Mouse (Mus musculus) liver, embryonic 14.5 days (tissue): ENCODE data around the gene Cmc2. TPM values are rescaled to one million over a fixed set of nuclear protein-coding genes. Genes with fewer than 3 reads are reported as not detected.

Source experiments
- ATAC-seq: fragments of 200-750 bp; cut with Nextera tagmentation; 2 replicates; pipeline ENCODE4 v1.8.0; 2017; ENCODE audit warnings: moderate number of reproducible peaks, mild to moderate bottlenecking, moderate library complexity; ENCODE audit not compliant: insufficient read depth
- DNase-seq, 3 experiments: peaks; one replicate each; pipeline ENCODE4 v3.0.0-alpha.2; 2012 to 2013; ENCODE audit warnings: low read depth in 3 of 3, low spot score in 3 of 3
- H3K27ac ChIP-seq: fragments of 300-500 bp; sonication (generic); 2 replicates; pipeline ENCODE4 v1.5.1; 2014; ENCODE audit warnings: moderate library complexity, mild to moderate bottlenecking, control low read depth, inconsistent platforms
- H3K27me3 ChIP-seq: fragments of 300-500 bp; sonication (generic); 2 replicates; pipeline ENCODE4 v1.6.1; 2014; ENCODE audit warnings: mild to moderate bottlenecking, low read length, moderate library complexity; ENCODE audit not compliant: control insufficient read depth, insufficient read depth
- H3K36me3 ChIP-seq: fragments of 300-500 bp; sonication (generic); replicated peaks from 2 replicates; pipeline ENCODE4 v1.6.1; 2014; ENCODE audit warnings: low read depth; ENCODE audit not compliant: control insufficient read depth, insufficient read depth
- H3K4me1 ChIP-seq, 2 experiments: fragments of 200-500 bp in 1 of 2; fragments of 300-500 bp in 1 of 2; sonication (generic) in 1 of 2; replicated peaks; 2 replicates each; pipeline ENCODE4 v1.6.1; 2012 to 2014; ENCODE audit warnings: antibody characterized with exemption in 1 of 2, inconsistent platforms in 1 of 2, low read length in 1 of 2; ENCODE audit not compliant: control insufficient read depth in 2 of 2, insufficient read depth in 2 of 2
- H3K4me2 ChIP-seq: fragments of 300-500 bp; sonication (generic); 2 replicates; pipeline ENCODE4 v1.6.1; 2014; ENCODE audit warnings: low read depth, mild to moderate bottlenecking, control low read depth, moderate library complexity
- H3K4me3 ChIP-seq, 2 experiments: fragments of 200-500 bp in 1 of 2; fragments of 300-500 bp in 1 of 2; sonication (generic) in 1 of 2; 2 replicates each; pipeline ENCODE4 v1.5.1; 2012 to 2014; ENCODE audit warnings: low read depth in 2 of 2, low read length in 2 of 2, mild to moderate bottlenecking in 2 of 2, control low read depth in 1 of 2, inconsistent platforms in 1 of 2, moderate library complexity in 1 of 2; ENCODE audit not compliant: insufficient read depth in 1 of 2
- H3K9ac ChIP-seq: fragments of 300-500 bp; sonication (generic); replicated peaks from 2 replicates; pipeline ENCODE4 v1.6.1; 2014; ENCODE audit warnings: mild to moderate bottlenecking, control low read depth, moderate library complexity
- H3K9me3 ChIP-seq: fragments of 300-500 bp; sonication (generic); 2 replicates; pipeline ENCODE4 v1.6.1; 2016; ENCODE audit warnings: low read length, mixed read lengths; ENCODE audit not compliant: control insufficient read depth
- CTCF ChIP-seq: IDR thresholded peaks from 2 replicates; pipeline ENCODE4 v1.5.1; 2016; ENCODE audit warnings: antibody characterized with exemption, low read depth, control low read depth
- EP300 ChIP-seq: IDR thresholded peaks from 2 replicates; pipeline ENCODE4 v1.6.1; 2016; ENCODE audit warnings: antibody characterized with exemption, low read depth
- WGBS: fragments of 180-500 bp; shearing (Covaris S2); extraction: QIAGEN DNeasy Blood & Tissue Kit; methylation state at CpG from one replicate; pipeline ENCODE4 v1.1.7; 2014; ENCODE audit not compliant: insufficient replicate concordance; 5-methylcytosine and 5-hydroxymethylcytosine counted together
- polyA plus RNA-seq, 2 experiments: library from polyadenylated mRNA; depleted of rRNA in 1 of 2; stranded (reverse) in 1 of 2; unstranded in 1 of 2; fragments of >200 nt; fragmentation: Nextera tagmentation in 1 of 2; extraction: Ambion mirVana in 1 of 2; gene quantifications; 2 replicates each; pipeline versions ENCODE4 v1.2.1 to v1.2.3; 2012 to 2014

Cmc2 gene
- polyA plus RNA-seq (2012; rRNA removed), result 15.3 and 20.6 TPM in 2 replicates
- polyA plus RNA-seq (2014; fragmentation: Nextera tagmentation; extraction: Ambion mirVana), result 81.1 and 87.6 TPM in 2 replicates

- Histone ChIP-seq H3K36me3 (peaks cover 14% of the 10 kb centered on the region), H3K4me2 (peak within 1 kb of the TSS; percentile 94), H3K4me3 (peak within 1 kb of the TSS; percentile 89 to 95), H3K9me3 (no peaks in the 10 kb centered on the region), H3K9ac (peak within 1 kb of the TSS; percentile 92), H3K27me3 (no peaks in the 10 kb centered on the region), H3K27ac (peak within 1 kb of the TSS; percentile 89), H3K4me1 (peaks cover 14 to 17% of the 10 kb centered on the region in 2 experiments)
- ATAC-seq (peak; percentile 94), DNase-seq (peak; percentile 92)
- WGBS, result under 1% methylated on average over 57 of the region's 57 CpGs
- no peak for TF ChIP-seq CTCF
- TF ChIP-seq EP300, result peak; percentile 43; the same call in 1 of the 2 replicates
These were observed at the start of gene Cmc2, which contains the start of gene Cenpn for GRCm38 (mm10) chr8:116921337-116922059. Gene Cmc2 (minus strand): TSS chr8:116921455. Gene Cenpn (plus strand): TSS chr8:116921730.

- WGBS, result 81% methylated on average over 6 of the region's 6 CpGs
- ATAC-seq, result no peak
- H3K36me3 ChIP-seq, result no peaks in the 10 kb centered on the region
- H3K27me3 ChIP-seq, result no peaks in the 10 kb centered on the region
- H3K27ac ChIP-seq, result no peak overlapping the region
- DNase-seq, result no peak
- TF ChIP-seq EP300 (no peak), CTCF (no peak)
- no peak overlapping the region for H3K4me2 ChIP-seq
- H3K9me3 ChIP-seq, result no peaks in the 10 kb centered on the region
- H3K9ac ChIP-seq, result no peak overlapping the region
- no peak overlapping the region for H3K4me3 ChIP-seq
- H3K4me1 ChIP-seq, result no peaks in the 10 kb centered on the region
These were observed 48.3 kb upstream of the Cmc2 start for GRCm38 (mm10) chr8:116969531-116969930.

GRCm38 (mm10) chr8:116954415-116954814 is 33.2 kb upstream of the Cmc2 start:
- H3K4me1 ChIP-seq, result no peaks in the 10 kb centered on the region
- no peaks in the 10 kb centered on the region for H3K27me3 ChIP-seq
- ATAC-seq, result no peak
- no peak for DNase-seq
- H3K9ac ChIP-seq, result no peak overlapping the region
- WGBS, result 80% methylated on average over 9 of the region's 9 CpGs
- TF ChIP-seq EP300, result no peak
- TF ChIP-seq CTCF, result no peak
- H3K27ac ChIP-seq, result no peak overlapping the region
- H3K36me3 ChIP-seq, result peaks cover 10% of the 10 kb centered on the region
- no peak overlapping the region for H3K4me3 ChIP-seq
- H3K9me3 ChIP-seq, result no peaks in the 10 kb centered on the region
- H3K4me2 ChIP-seq, result no peak overlapping the region

GRCm38 (mm10) chr8:116952428-116952827 is 31.2 kb upstream of the Cmc2 start:
- WGBS, result 51% methylated on average over 8 of the region's 8 CpGs
- no peak for DNase-seq

GRCm38 (mm10) chr8:116951778-116952177 is 30.5 kb upstream of the Cmc2 start:
- Histone ChIP-seq H3K4me3 (no peak overlapping the region), H3K9me3 (no peaks in the 10 kb centered on the region), H3K27me3 (no peaks in the 10 kb centered on the region), H3K36me3 (peaks cover 7% of the 10 kb centered on the region), H3K4me2 (no peak overlapping the region), H3K4me1 (peaks cover 7 to 11% of the 10 kb centered on the region in 2 experiments), H3K27ac (no peak overlapping the region), H3K9ac (no peak overlapping the region)
- 75% methylated on average over 2 of the region's 2 CpGs for WGBS
- ATAC-seq, result no peak
- DNase-seq, result no peak
- TF ChIP-seq EP300 (no peak), CTCF (no peak)

More at GRCm38 (mm10) chr8:116952428-116952827, 31.2 kb upstream of the Cmc2 start:
- TF ChIP-seq CTCF, result no peak
- Histone ChIP-seq H3K27me3 (no peaks in the 10 kb centered on the region), H3K9me3 (no peaks in the 10 kb centered on the region), H3K4me3 (no peak overlapping the region), H3K27ac (no peak overlapping the region), H3K9ac (no peak overlapping the region), H3K4me2 (no peak overlapping the region), H3K4me1 (peaks cover 6 to 7% of the 10 kb centered on the region in 2 experiments), H3K36me3 (peaks cover 9% of the 10 kb centered on the region)
- ATAC-seq, result no peak
